Mouse (Mus musculus) MEL (cell line): ENCODE measurements around the gene Gm11563. TPM values are rescaled to one million over a fixed set of nuclear protein-coding genes. Genes with fewer than 3 reads are reported as not detected.

Experiments used
- DNase-seq: peaks from one replicate; pipeline ENCODE4 v3.0.0; 2011; ENCODE audit warnings: low read depth, low spot score
- H3K27ac ChIP-seq: 2 replicates; pipeline ENCODE4 v1.5.1; 2012; ENCODE audit warnings: low read depth, mild to moderate bottlenecking, control low read depth, low read length, moderate library complexity; ENCODE audit not compliant: control insufficient read depth
- H3K27me3 ChIP-seq, 2 experiments: fragments of 150-350 bp in 1 of 2; sonication (generic) in 1 of 2; 2 replicates each; pipeline ENCODE4 v1.6.1; 2012; ENCODE audit warnings: low read length in 2 of 2, mild to moderate bottlenecking in 2 of 2, improper control_type of control experiment in 1 of 2, moderate library complexity in 1 of 2; ENCODE audit not compliant: insufficient read depth in 2 of 2, control insufficient read depth in 1 of 2
- H3K36me3 ChIP-seq, 2 experiments: 2 replicates each; pipeline ENCODE4 v1.6.1; 2012 to 2014; ENCODE audit warnings: low read length in 2 of 2, improper control_type of control experiment in 1 of 2, inconsistent platforms in 1 of 2, mild to moderate bottlenecking in 1 of 2; ENCODE audit not compliant: insufficient read depth in 2 of 2, control insufficient read depth in 1 of 2
- H3K4me1 ChIP-seq, 2 experiments: fragments of 150-350 bp in 1 of 2; sonication (generic) in 1 of 2; 2 replicates each; pipeline ENCODE4 v1.6.1; 2012; ENCODE audit warnings: low read length in 2 of 2, improper control_type of control experiment in 1 of 2, mild to moderate bottlenecking in 1 of 2; ENCODE audit not compliant: insufficient read depth in 2 of 2, control insufficient read depth in 1 of 2
- H3K4me3 ChIP-seq, 2 experiments: fragments of 150-350 bp in 1 of 2; sonication (generic) in 1 of 2; 2 replicates each; pipeline ENCODE4 v1.5.1; 2012; ENCODE audit warnings: low read depth in 2 of 2, low read length in 2 of 2, mild to moderate bottlenecking in 2 of 2, moderate library complexity in 2 of 2, control low read depth in 1 of 2, improper control_type of control experiment in 1 of 2; ENCODE audit not compliant: control insufficient read depth in 1 of 2, insufficient read depth in 1 of 2
- H3K79me2 ChIP-seq: 2 replicates; pipeline ENCODE4 v1.6.1; 2012; ENCODE audit warnings: mild to moderate bottlenecking, low read length, moderate library complexity; ENCODE audit not compliant: control insufficient read depth, poor library complexity, insufficient read depth
- H3K9ac ChIP-seq: 2 replicates; pipeline ENCODE4 v1.6.1; 2012; ENCODE audit warnings: low read depth, mild to moderate bottlenecking, control low read depth, low read length, moderate library complexity; ENCODE audit not compliant: control insufficient read depth, poor library complexity, severe bottlenecking
- H3K9me3 ChIP-seq: fragments of 150-350 bp; sonication (generic); replicated peaks from 2 replicates; pipeline ENCODE4 v1.6.1; 2012; ENCODE audit warnings: mild to moderate bottlenecking, low read length, improper control_type of control experiment, moderate library complexity; ENCODE audit not compliant: insufficient read depth
- BHLHE40 ChIP-seq: IDR thresholded peaks from 2 replicates; pipeline ENCODE4 v1.6.1; 2012; ENCODE audit warnings: low read depth, mild to moderate bottlenecking, inconsistent platforms, low read length, improper control_type of control experiment, borderline replicate concordance
- CHD1 ChIP-seq: IDR thresholded peaks from 2 replicates; pipeline ENCODE4 v1.6.1; 2012; ENCODE audit warnings: low read depth, mild to moderate bottlenecking, inconsistent platforms, low read length, improper control_type of control experiment
- CTCF ChIP-seq, 3 experiments: IDR thresholded peaks in 2 of 3; conservative IDR thresholded peaks in 1 of 3; 2 replicates each; pipeline ENCODE4 v1.5.1; 2011 to 2012; ENCODE audit warnings: low read length in 3 of 3, low read depth in 2 of 3, mild to moderate bottlenecking in 2 of 3, improper control_type of control experiment in 1 of 3, inconsistent platforms in 1 of 3, mixed read lengths in 1 of 3, moderate library complexity in 1 of 3; ENCODE audit not compliant: control insufficient read depth in 1 of 3, insufficient read depth in 1 of 3, poor library complexity in 1 of 3, severe bottlenecking in 1 of 3
- ETS1 ChIP-seq: IDR thresholded peaks from 2 replicates; pipeline ENCODE4 v1.6.1; 2012; ENCODE audit warnings: low read depth, mild to moderate bottlenecking, inconsistent platforms, low read length, improper control_type of control experiment, moderate library complexity
- GABPA ChIP-seq: IDR thresholded peaks from 2 replicates; pipeline ENCODE4 v1.6.1; 2012; ENCODE audit warnings: low read depth, mild to moderate bottlenecking, inconsistent platforms, low read length, improper control_type of control experiment, moderate library complexity
- GATA1 ChIP-seq: IDR thresholded peaks from 2 replicates; pipeline ENCODE4 v1.6.1; 2011; ENCODE audit warnings: low read depth, low read length, improper control_type of control experiment
- HCFC1 ChIP-seq: IDR thresholded peaks from 2 replicates; pipeline ENCODE4 v1.6.1; 2012; ENCODE audit warnings: low read depth, mild to moderate bottlenecking, inconsistent platforms, low read length, improper control_type of control experiment, moderate library complexity
- JUND ChIP-seq: IDR thresholded peaks from 2 replicates; pipeline ENCODE4 v1.6.1; 2011; ENCODE audit warnings: low read depth, mild to moderate bottlenecking, improper control_type of control experiment, low read length
- KAT2A ChIP-seq: conservative IDR thresholded peaks from 2 replicates; pipeline ENCODE4 v1.6.1; 2012; ENCODE audit warnings: low read depth, low read length, improper control_type of control experiment, inconsistent platforms
- MEF2A ChIP-seq: IDR thresholded peaks from 2 replicates; pipeline ENCODE4 v1.6.1; 2014; ENCODE audit warnings: low read depth, mild to moderate bottlenecking, inconsistent platforms, low read length, improper control_type of control experiment; ENCODE audit not compliant: poor library complexity, insufficient replicate concordance, severe bottlenecking; ENCODE audit errors: extremely low read depth
- MXI1 ChIP-seq: IDR thresholded peaks from 2 replicates; pipeline ENCODE4 v1.6.1; 2011; ENCODE audit warnings: mild to moderate bottlenecking, low read depth, low read length, improper control_type of control experiment
- NELFE ChIP-seq: IDR thresholded peaks from 2 replicates; pipeline ENCODE4 v1.6.1; 2011; ENCODE audit warnings: low read depth, low read length, improper control_type of control experiment
- NRF1 ChIP-seq: IDR thresholded peaks from 2 replicates; pipeline ENCODE4 v1.6.1; 2014; ENCODE audit warnings: low read depth, mild to moderate bottlenecking, inconsistent platforms, low read length, improper control_type of control experiment, moderate library complexity; ENCODE audit not compliant: poor library complexity, insufficient read depth, severe bottlenecking
- POLR2A ChIP-seq, 2 experiments: IDR thresholded peaks; 2 replicates each; pipeline ENCODE4 v1.6.1; 2011 to 2012; ENCODE audit warnings: low read length in 2 of 2, mild to moderate bottlenecking in 2 of 2, control low read depth in 1 of 2, improper control_type of control experiment in 1 of 2, low read depth in 1 of 2, moderate library complexity in 1 of 2; ENCODE audit not compliant: control insufficient read depth in 1 of 2, insufficient read depth in 1 of 2, poor library complexity in 1 of 2
- POLR2AphosphoS5 ChIP-seq: IDR thresholded peaks from 2 replicates; pipeline ENCODE4 v1.6.1; 2012; ENCODE audit warnings: low read depth, borderline replicate concordance, mild to moderate bottlenecking, inconsistent platforms, low read length, moderate library complexity, mixed read lengths
- RAD21 ChIP-seq: IDR thresholded peaks from 2 replicates; pipeline ENCODE4 v1.6.1; 2011; ENCODE audit warnings: mild to moderate bottlenecking, low read depth, low read length, improper control_type of control experiment
- SIN3A ChIP-seq: IDR thresholded peaks from 2 replicates; pipeline ENCODE4 v1.6.1; 2012; ENCODE audit warnings: low read length, improper control_type of control experiment, inconsistent platforms
- TAL1 ChIP-seq: IDR thresholded peaks from 2 replicates; pipeline ENCODE4 v1.6.1; 2012; ENCODE audit warnings: mild to moderate bottlenecking, inconsistent platforms, low read length, moderate library complexity, mixed read lengths
- UBTF ChIP-seq: IDR thresholded peaks from 2 replicates; pipeline ENCODE4 v1.6.1; 2012; ENCODE audit warnings: low read depth, mild to moderate bottlenecking, inconsistent platforms, low read length, improper control_type of control experiment, moderate library complexity, borderline replicate concordance; ENCODE audit not compliant: insufficient read depth
- USF1 ChIP-seq: IDR thresholded peaks from 2 replicates; pipeline ENCODE4 v1.6.1; 2014; ENCODE audit warnings: low read depth, mild to moderate bottlenecking, inconsistent platforms, low read length, improper control_type of control experiment, moderate library complexity
- ZC3H11A ChIP-seq: IDR thresholded peaks from 2 replicates; pipeline ENCODE4 v1.6.1; 2012; ENCODE audit warnings: low read depth, mild to moderate bottlenecking, inconsistent platforms, low read length, improper control_type of control experiment
- ZMIZ1 ChIP-seq: IDR thresholded peaks from 2 replicates; pipeline ENCODE4 v1.6.1; 2012; ENCODE audit warnings: low read depth, mild to moderate bottlenecking, inconsistent platforms, low read length, improper control_type of control experiment, moderate library complexity
- ZNF384 ChIP-seq: IDR thresholded peaks from 2 replicates; pipeline ENCODE4 v1.6.1; 2012; ENCODE audit warnings: low read depth, mild to moderate bottlenecking, inconsistent platforms, low read length, improper control_type of control experiment
- polyA plus RNA-seq, 2 experiments: library from polyadenylated mRNA; stranded (reverse) in 1 of 2; unstranded in 1 of 2; fragments of >175 nt in 1 of 2; fragments of >200 nt in 1 of 2; gene quantifications; 2 replicates each; pipeline versions ENCODE4 v1.2.1 to v1.2.4; 2012; ENCODE audit warnings: low replicate concordance in 2 of 2, low read depth in 1 of 2; ENCODE audit not compliant: insufficient read length in 2 of 2, insufficient read depth in 1 of 2, missing spikeins in 1 of 2
- total RNA-seq: library from RNA; depleted of rRNA; stranded (reverse); fragments of 300-350 nt; gene quantifications from 2 replicates; pipeline ENCODE4 v1.2.3, GENCODE M21; 2012

Gene Gm11563
- total and polyA plus RNA-seq, 3 experiments, result not detected

DNA sequence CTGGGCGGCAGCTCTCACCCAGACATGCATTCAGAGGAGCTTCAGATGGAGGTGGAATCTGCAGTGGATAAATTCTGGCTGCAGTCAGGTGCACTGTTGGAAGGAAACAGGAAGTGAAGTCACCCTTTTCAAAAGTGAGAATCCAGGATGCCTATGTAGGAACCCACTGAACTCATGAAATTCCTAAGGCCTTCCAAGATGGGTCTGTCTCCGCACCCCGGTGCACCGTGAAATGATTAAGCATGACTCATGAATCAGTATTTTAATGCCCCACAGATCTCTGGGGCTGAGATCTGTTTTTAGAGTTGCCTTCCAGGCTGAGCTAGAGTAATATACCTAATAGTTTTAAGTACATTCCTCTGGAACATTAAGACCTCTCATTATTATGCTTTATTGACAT is 496 bp upstream of the Gm11563 start:
- Histone ChIP-seq H3K36me3 (no peaks in the 10 kb centered on the region), H3K27me3 (no peaks in the 10 kb centered on the region), H3K27ac (no peak overlapping the region), H3K9ac (no peak overlapping the region), H3K4me1 (no peaks in the 10 kb centered on the region), H3K79me2 (no peaks in the 10 kb centered on the region), H3K4me3 (no peak overlapping the region), H3K9me3 (no peaks in the 10 kb centered on the region)
- no peak for TF ChIP-seq ZC3H11A
- no peak for TF ChIP-seq HCFC1
- TF ChIP-seq MXI1, result no peak
- TF ChIP-seq NELFE, result no peak
- no peak for TF ChIP-seq KAT2A
- no peak for TF ChIP-seq ETS1
- no peak for TF ChIP-seq ZNF384
- TF ChIP-seq ZMIZ1, result no peak
- TF ChIP-seq RAD21, result no peak
- TF ChIP-seq GABPA, result no peak
- TF ChIP-seq CHD1, result no peak
- no peak for TF ChIP-seq NRF1
- TF ChIP-seq POLR2A (IDR thresholded peaks at IDR 0.05; ENCODE audit: control insufficient read depth in 1 of 2, insufficient read depth in 1 of 2, low read depth in 1 of 2, low read length in 2 of 2, poor library complexity in 1 of 2), result no peak
- no peak for TF ChIP-seq BHLHE40
- no peak for DNase-seq

DNA sequence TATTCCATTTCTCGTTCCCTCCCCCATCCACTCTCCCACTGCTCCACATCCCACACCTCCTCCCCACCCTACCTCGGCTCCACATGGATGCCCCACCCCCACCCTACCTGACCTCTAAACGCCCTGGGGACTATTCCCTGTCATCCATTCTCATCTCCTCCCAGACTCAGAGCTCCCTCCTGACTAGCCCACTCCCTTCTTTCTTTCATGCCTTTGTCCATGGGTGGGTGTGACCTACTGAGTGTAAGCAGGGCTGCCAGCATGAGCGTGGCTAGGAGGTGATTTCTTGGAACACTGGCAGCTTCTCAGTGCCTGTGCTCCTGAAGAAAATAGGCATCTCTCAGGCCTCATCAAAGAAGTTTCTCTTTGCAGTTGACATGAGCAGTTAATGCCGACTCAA is 1.7 kb downstream of the Gm11563 start:
- H3K27me3 ChIP-seq, result no peaks in the 10 kb centered on the region
- no peak overlapping the region for H3K4me3 ChIP-seq
- no peak overlapping the region for H3K27ac ChIP-seq
- no peaks in the 10 kb centered on the region for H3K36me3 ChIP-seq
- no peak for DNase-seq
- no peaks in the 10 kb centered on the region for H3K4me1 ChIP-seq
- no peaks in the 10 kb centered on the region for H3K9me3 ChIP-seq
- TF ChIP-seq POLR2AphosphoS5 (no peak), MEF2A (no peak), NELFE (no peak), GATA1 (no peak), SIN3A (no peak), GABPA (no peak), HCFC1 (no peak), USF1 (no peak), RAD21 (no peak), JUND (no peak), TAL1 (no peak), CTCF (IDR thresholded peaks at IDR 0.05 in 2 of 3, conservative IDR thresholded peaks at IDR 0.05 in 1 of 3; ENCODE audit: control insufficient read depth in 1 of 3, insufficient read depth in 1 of 3, low read depth in 2 of 3, low read length in 3 of 3, poor library complexity in 1 of 3, severe bottlenecking in 1 of 3) (no peak), UBTF (no peak)
- no peaks in the 10 kb centered on the region for H3K79me2 ChIP-seq
- H3K9ac ChIP-seq, result no peak overlapping the region
